9 mouse cellular contexts compared by ENCODE assay signal in genomic region chr17:30498376-30498719, GRCm38 (mm10).
DNase-seq lines count a peak whose midpoint lies in the region; ATAC-seq and TF ChIP-seq lines count a peak whose summit lies in the region.
"Had no signal": no experiment of that assay in that cellular context is flagged by ENCODE, and none has a peak within 500 bp of the region (broad histone marks: within the 10 kb centered on the region; RNA-seq: fewer than 3 reads in every experiment).

No protein-coding gene starts in this region.

- TF ChIP-seq CTCF in lung, postnatal 0 days (IDR thresholded peaks at IDR 0.05) = no peak

- 49% methylated on average over 6 of the region's 6 CpGs for WGBS in forebrain, embryonic 12.5 days
- 64% methylated on average over 6 of the region's 6 CpGs for WGBS in hindbrain, embryonic 11.5 days
- 31% methylated on average over 6 of the region's 6 CpGs for WGBS in lung, postnatal 0 days

- H3K4me2 ChIP-seq in forebrain, embryonic 12.5 days = no peak overlapping the region
- no peak overlapping the region for H3K4me2 ChIP-seq in hindbrain, embryonic 11.5 days (replicated peaks; ENCODE audit: low read depth, low read length)
- H3K4me2 ChIP-seq in lung, postnatal 0 days (replicated peaks; ENCODE audit: low read depth, low read length) = no peak overlapping the region
- H3K4me2 ChIP-seq: limb, embryonic 15.5 days had no signal

- H3K9me3 ChIP-seq in forebrain, embryonic 12.5 days = no peaks in the 10 kb centered on the region
- H3K9me3 ChIP-seq in hindbrain, embryonic 11.5 days (ENCODE audit: control insufficient read depth, low read length) = no peaks in the 10 kb centered on the region
- no peaks in the 10 kb centered on the region for H3K9me3 ChIP-seq in lung, postnatal 0 days (ENCODE audit: low read length)
- H3K9me3 ChIP-seq: limb, embryonic 15.5 days had no signal

- no peak overlapping the region for H3K4me3 ChIP-seq in forebrain, embryonic 12.5 days (replicated peaks)
- no peak overlapping the region for H3K4me3 ChIP-seq in hindbrain, embryonic 11.5 days (ENCODE audit: low read depth, low read length)
- no peak overlapping the region for H3K4me3 ChIP-seq in lung, postnatal 0 days (ENCODE audit: low read depth, low read length)
- H3K4me3 ChIP-seq: limb, embryonic 15.5 days had no signal

- H3K27ac ChIP-seq in forebrain, embryonic 12.5 days = peak overlapping the region; percentile 63
- no peak overlapping the region for H3K27ac ChIP-seq in hindbrain, embryonic 11.5 days (ENCODE audit: low read depth, low read length)
- no peak overlapping the region for H3K27ac ChIP-seq in lung, postnatal 0 days (ENCODE audit: low read length)
- H3K27ac ChIP-seq: limb, embryonic 15.5 days had no signal

- TF ChIP-seq EP300 in lung, postnatal 0 days (IDR thresholded peaks at IDR 0.05) = no peak

- peak; percentile 67; the same call in 1 of the 2 replicates for ATAC-seq in forebrain, embryonic 12.5 days (ENCODE audit: low FRiP score)
- no peak for ATAC-seq in hindbrain, embryonic 11.5 days (ENCODE audit: low FRiP score)
- ATAC-seq in lung, postnatal 0 days = 0 out of 2 replicates have a peak, but pooled peaks have one; percentile 32

- no peaks in the 10 kb centered on the region for H3K27me3 ChIP-seq in forebrain, embryonic 12.5 days
- no peaks in the 10 kb centered on the region for H3K27me3 ChIP-seq in hindbrain, embryonic 11.5 days (ENCODE audit: control insufficient read depth, insufficient read depth, low read length)
- no peaks in the 10 kb centered on the region for H3K27me3 ChIP-seq in lung, postnatal 0 days (replicated peaks; ENCODE audit: insufficient read depth, low read length)
- H3K27me3 ChIP-seq: limb, embryonic 15.5 days had no signal

- H3K4me1 ChIP-seq in forebrain, embryonic 12.5 days = peaks cover 31% of the 10 kb centered on the region
- H3K4me1 ChIP-seq in hindbrain, embryonic 11.5 days (replicated peaks; ENCODE audit: control insufficient read depth, insufficient read depth, low read length) = no peaks in the 10 kb centered on the region
- no peaks in the 10 kb centered on the region for H3K4me1 ChIP-seq in lung, postnatal 0 days (ENCODE audit: insufficient read depth, low read depth, low read length)

- no peak overlapping the region for H3K9ac ChIP-seq in forebrain, embryonic 12.5 days
- no peak overlapping the region for H3K9ac ChIP-seq in hindbrain, embryonic 11.5 days (ENCODE audit: low read depth, low read length)
- H3K9ac ChIP-seq in lung, postnatal 0 days (replicated peaks; ENCODE audit: low read depth) = no peak overlapping the region
- H3K9ac ChIP-seq: limb, embryonic 15.5 days had no signal

- H3K36me3 ChIP-seq in forebrain, embryonic 12.5 days (replicated peaks) = no peaks in the 10 kb centered on the region
- no peaks in the 10 kb centered on the region for H3K36me3 ChIP-seq in hindbrain, embryonic 11.5 days (ENCODE audit: control insufficient read depth, insufficient read depth, low read length)
- H3K36me3 ChIP-seq in lung, postnatal 0 days (ENCODE audit: insufficient read depth, low read length) = no peaks in the 10 kb centered on the region
- H3K36me3 ChIP-seq: limb, embryonic 15.5 days had no signal

- peak; percentile 45 for DNase-seq in embryo, embryonic 11.5 days (ENCODE audit: low read depth, low spot score)
- no peak for DNase-seq in embryo, embryonic 10 days (ENCODE audit: low spot score)
- peak; percentile 77 for DNase-seq in MN1 (ENCODE audit: low spot score)
- peak; percentile 19 for DNase-seq in hindbrain, embryonic 11.5 days (ENCODE audit: low spot score)
- DNase-seq in lung, postnatal 0 days (ENCODE audit: low spot score) = peak; percentile 29
- DNase-seq in thymus, postnatal 14 days = no peak
- no peak for DNase-seq in ovary, postnatal 14 days (ENCODE audit: low spot score)

Comparison
In these comparisons a context has a peak if more than half of its experiments do, and no peak if none do; other contexts are left out.
1. DNase-seq: peak in embryo, embryonic 11.5 days (single experiment), MN1 (single experiment), hindbrain, embryonic 11.5 days (single experiment) and lung, postnatal 0 days (single experiment); none in embryo, embryonic 10 days (single experiment), thymus, postnatal 14 days (single experiment) and ovary, postnatal 14 days (single experiment).